Mouse (Mus musculus): ENCODE data around the gene Olfr679. TPM values are rescaled to one million over a fixed set of nuclear protein-coding genes. Genes with fewer than 3 reads are reported as not detected.

The Olfr679 gene
- not detected for polyA plus RNA-seq (2015; fragmentation: Illumina TruSeq; extraction: RNeasy Lipid Tissue Mini Kit (QIAGEN cat#74804); ENCODE audit: low read depth, low replicate concordance)

GRCm38 (mm10) chr7:105080905-105081304, at the start of gene Olfr679:
Gene Olfr679 (plus strand): TSS chr7:105081205.

GRCm38 (mm10) chr7:105032398-105032797, 48.6 kb upstream of the Olfr679 start, which contains the start of gene Olfr676:
Gene Olfr676 (plus strand): TSS chr7:105032698.

GRCm38 (mm10) chr7:105064175-105064574, 16.8 kb upstream of the Olfr679 start, which contains the start of gene Olfr678:
Gene Olfr678 (plus strand): TSS chr7:105064475.

GRCm38 (mm10) chr7:105092717-105093116, 11.7 kb downstream of the Olfr679 start, which contains the start of gene Olfr680-ps1:
Gene Olfr680-ps1 (minus strand): TSS chr7:105092817.

GRCm38 (mm10) chr7:105116536-105116935, 35.5 kb downstream of the Olfr679 start, which contains the start of gene Olfr681:
Gene Olfr681 (plus strand): TSS chr7:105116836.

Other genes with a start within 250 kb of the Olfr679 start
- gene Usp17lb, start 238.6 kb upstream of the Olfr679 start, polyA plus RNA-seq (2015; fragmentation: Illumina TruSeq; extraction: RNeasy Lipid Tissue Mini Kit (QIAGEN cat#74804); ENCODE audit: low read depth, low replicate concordance) = not detected
- not detected for gene Usp17la, start 224.2 kb upstream of the Olfr679 start, polyA plus RNA-seq (2015; fragmentation: Illumina TruSeq; extraction: RNeasy Lipid Tissue Mini Kit (QIAGEN cat#74804); ENCODE audit: low read depth, low replicate concordance)
- gene Olfr665, start 203.2 kb upstream of the Olfr679 start, polyA plus RNA-seq (2015; fragmentation: Illumina TruSeq; extraction: RNeasy Lipid Tissue Mini Kit (QIAGEN cat#74804); ENCODE audit: low read depth, low replicate concordance) = not detected
- not detected for gene Olfr666, start 185.3 kb upstream of the Olfr679 start, polyA plus RNA-seq (2015; fragmentation: Illumina TruSeq; extraction: RNeasy Lipid Tissue Mini Kit (QIAGEN cat#74804); ENCODE audit: low read depth, low replicate concordance)
- not detected for gene Olfr667, start 159.7 kb upstream of the Olfr679 start, polyA plus RNA-seq (2015; fragmentation: Illumina TruSeq; extraction: RNeasy Lipid Tissue Mini Kit (QIAGEN cat#74804); ENCODE audit: low read depth, low replicate concordance)
- gene Olfr668, start 153.1 kb upstream of the Olfr679 start, polyA plus RNA-seq (2015; fragmentation: Illumina TruSeq; extraction: RNeasy Lipid Tissue Mini Kit (QIAGEN cat#74804); ENCODE audit: low read depth, low replicate concordance) = not detected
- gene Olfr669, start 147.0 kb upstream of the Olfr679 start, polyA plus RNA-seq (2015; fragmentation: Illumina TruSeq; extraction: RNeasy Lipid Tissue Mini Kit (QIAGEN cat#74804); ENCODE audit: low read depth, low replicate concordance) = not detected
- gene Olfr670, start 118.6 kb upstream of the Olfr679 start, polyA plus RNA-seq (2015; fragmentation: Illumina TruSeq; extraction: RNeasy Lipid Tissue Mini Kit (QIAGEN cat#74804); ENCODE audit: low read depth, low replicate concordance) = not detected
- gene Olfr671, start 102.1 kb upstream of the Olfr679 start, polyA plus RNA-seq (2015; fragmentation: Illumina TruSeq; extraction: RNeasy Lipid Tissue Mini Kit (QIAGEN cat#74804); ENCODE audit: low read depth, low replicate concordance) = not detected
- not detected for gene Olfr672, start 79.2 kb upstream of the Olfr679 start, polyA plus RNA-seq (2015; fragmentation: Illumina TruSeq; extraction: RNeasy Lipid Tissue Mini Kit (QIAGEN cat#74804); ENCODE audit: low read depth, low replicate concordance)
- not detected for gene Olfr675, start 52.7 kb upstream of the Olfr679 start, polyA plus RNA-seq (2015; fragmentation: Illumina TruSeq; extraction: RNeasy Lipid Tissue Mini Kit (QIAGEN cat#74804); ENCODE audit: low read depth, low replicate concordance)
- not detected for gene Olfr676, start 48.5 kb upstream of the Olfr679 start, polyA plus RNA-seq (2015; fragmentation: Illumina TruSeq; extraction: RNeasy Lipid Tissue Mini Kit (QIAGEN cat#74804); ENCODE audit: low read depth, low replicate concordance)
- not detected for gene Olfr677, start 29.8 kb upstream of the Olfr679 start, polyA plus RNA-seq (2015; fragmentation: Illumina TruSeq; extraction: RNeasy Lipid Tissue Mini Kit (QIAGEN cat#74804); ENCODE audit: low read depth, low replicate concordance)
- gene Olfr678, start 16.7 kb upstream of the Olfr679 start, polyA plus RNA-seq (2015; fragmentation: Illumina TruSeq; extraction: RNeasy Lipid Tissue Mini Kit (QIAGEN cat#74804); ENCODE audit: low read depth, low replicate concordance) = not detected
- gene Olfr680-ps1, start 11.6 kb downstream of the Olfr679 start, polyA plus RNA-seq (2015; fragmentation: Illumina TruSeq; extraction: RNeasy Lipid Tissue Mini Kit (QIAGEN cat#74804); ENCODE audit: low read depth, low replicate concordance) = not detected
- gene Olfr681, start 35.6 kb downstream of the Olfr679 start, polyA plus RNA-seq (2015; fragmentation: Illumina TruSeq; extraction: RNeasy Lipid Tissue Mini Kit (QIAGEN cat#74804); ENCODE audit: low read depth, low replicate concordance) = not detected
- not detected for gene Olfr683, start 65.8 kb downstream of the Olfr679 start, polyA plus RNA-seq (2015; fragmentation: Illumina TruSeq; extraction: RNeasy Lipid Tissue Mini Kit (QIAGEN cat#74804); ENCODE audit: low read depth, low replicate concordance)
- gene Olfr684, start 82.4 kb downstream of the Olfr679 start, polyA plus RNA-seq (2015; fragmentation: Illumina TruSeq; extraction: RNeasy Lipid Tissue Mini Kit (QIAGEN cat#74804); ENCODE audit: low read depth, low replicate concordance) = not detected
- gene Olfr685, start 104.8 kb downstream of the Olfr679 start, polyA plus RNA-seq (2015; fragmentation: Illumina TruSeq; extraction: RNeasy Lipid Tissue Mini Kit (QIAGEN cat#74804); ENCODE audit: low read depth, low replicate concordance) = not detected
- not detected for gene Olfr686, start 126.3 kb downstream of the Olfr679 start, polyA plus RNA-seq (2015; fragmentation: Illumina TruSeq; extraction: RNeasy Lipid Tissue Mini Kit (QIAGEN cat#74804); ENCODE audit: low read depth, low replicate concordance)
- not detected for gene Olfr688, start 206.9 kb downstream of the Olfr679 start, polyA plus RNA-seq (2015; fragmentation: Illumina TruSeq; extraction: RNeasy Lipid Tissue Mini Kit (QIAGEN cat#74804); ENCODE audit: low read depth, low replicate concordance)
- gene Olfr689, start 230.0 kb downstream of the Olfr679 start, polyA plus RNA-seq (2015; fragmentation: Illumina TruSeq; extraction: RNeasy Lipid Tissue Mini Kit (QIAGEN cat#74804); ENCODE audit: low read depth, low replicate concordance) = not detected